Mouse (Mus musculus) olfactory bulb, adult 2 months (tissue): ENCODE measurements around the gene Mab21l3.

Source experiments
- CTCF ChIP-seq: fragments of 200-500 bp; IDR thresholded peaks from 2 replicates; pipeline ENCODE4 v1.5.1; 2012; ENCODE audit warnings: low read depth, mild to moderate bottlenecking, low read length, moderate library complexity; ENCODE audit not compliant: insufficient read depth
- POLR2A ChIP-seq: fragments of 200-500 bp; IDR thresholded peaks from 2 replicates; pipeline ENCODE4 v1.6.1; 2012; ENCODE audit warnings: mild to moderate bottlenecking, low read depth, low read length, moderate library complexity; ENCODE audit not compliant: insufficient read depth

GRCm38 (mm10) chr3:101806149-101806548 is 42.6 kb downstream of the Mab21l3 start:
- peak; percentile 82 for TF ChIP-seq CTCF
- TF ChIP-seq POLR2A: no peak
